Mouse (Mus musculus) embryonic facial prominence, embryonic 13.5 days (tissue): ENCODE measurements around the gene Pold4. TPM values are rescaled to one million over a fixed set of nuclear protein-coding genes. Genes with fewer than 3 reads are reported as not detected.

Experiments used
- ATAC-seq: fragments of 200-750 bp; cut with Nextera tagmentation; 2 replicates; pipeline ENCODE4 v1.8.0; 2017; ENCODE audit warnings: low read depth; ENCODE audit not compliant: insufficient number of reproducible peaks, insufficient read depth, low FRiP score, low TSS enrichment
- H3K27ac ChIP-seq: fragments of 300-500 bp; sonication (generic); 2 replicates; pipeline ENCODE4 v1.5.1; 2015; ENCODE audit warnings: moderate library complexity, mild to moderate bottlenecking, inconsistent platforms
- H3K27me3 ChIP-seq: fragments of 300-500 bp; sonication (generic); 2 replicates; pipeline ENCODE4 v1.6.1; 2015; ENCODE audit warnings: mild to moderate bottlenecking, inconsistent platforms
- H3K36me3 ChIP-seq: fragments of 300-500 bp; sonication (generic); 2 replicates; pipeline ENCODE4 v1.6.1; 2015; ENCODE audit warnings: mild to moderate bottlenecking, inconsistent platforms
- H3K4me1 ChIP-seq: fragments of 300-500 bp; sonication (generic); 2 replicates; pipeline ENCODE4 v1.6.1; 2015; ENCODE audit warnings: inconsistent platforms
- H3K4me2 ChIP-seq: fragments of 300-500 bp; sonication (generic); 2 replicates; pipeline ENCODE4 v1.6.1; 2015; ENCODE audit warnings: moderate library complexity, mild to moderate bottlenecking, inconsistent platforms
- H3K4me3 ChIP-seq: fragments of 300-500 bp; sonication (generic); 2 replicates; pipeline ENCODE4 v1.5.1; 2015; ENCODE audit warnings: mild to moderate bottlenecking, inconsistent platforms
- H3K9ac ChIP-seq: fragments of 300-500 bp; sonication (generic); 2 replicates; pipeline ENCODE4 v1.6.1; 2015; ENCODE audit warnings: mild to moderate bottlenecking, inconsistent platforms
- H3K9me3 ChIP-seq: fragments of 300-500 bp; sonication (generic); 2 replicates; pipeline ENCODE4 v1.6.1; 2016; ENCODE audit warnings: inconsistent platforms
- WGBS: fragments of 180-500 bp; shearing (Covaris S2); methylation state at CpG from one replicate; pipeline ENCODE4 v1.1.7; 2015; ENCODE audit warnings: mixed read lengths; 5-methylcytosine and 5-hydroxymethylcytosine counted together
- polyA plus RNA-seq: library from polyadenylated mRNA; unstranded; fragments of >200 nt; fragmentation: Nextera tagmentation; extraction: Ambion mirVana; gene quantifications from 2 replicates; pipeline ENCODE4 v1.2.1, GENCODE M21; 2015

Gene Pold4
- polyA plus RNA-seq, 1 experiment from 2014 or later = 21.2 TPM

DNA sequence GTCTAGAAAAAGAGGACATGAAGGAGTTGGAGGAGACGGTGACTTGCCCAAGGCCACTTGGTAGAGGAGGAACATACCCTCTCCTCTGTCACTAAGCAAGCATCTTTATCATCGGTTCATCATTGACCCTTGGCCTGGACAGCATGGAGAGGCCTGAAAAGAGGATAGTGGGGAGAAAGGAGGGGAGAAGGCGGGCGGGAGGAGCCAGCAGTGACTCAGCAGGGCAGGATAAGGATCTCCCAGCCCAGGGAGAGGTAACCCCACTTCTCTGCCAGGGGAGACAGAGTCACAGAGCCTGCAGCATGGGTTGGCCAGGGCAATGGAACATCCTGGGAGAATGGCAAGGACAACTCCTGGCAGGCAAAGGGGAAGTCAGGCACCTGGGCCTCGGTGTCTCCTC lies 23.1 kb upstream of the Pold4 start:
- H3K9ac ChIP-seq = 0 out of 2 replicates have a peak overlapping the region, but pooled peaks have one; percentile 1
- WGBS = 64% methylated on average over 5 of the region's 5 CpGs
- ATAC-seq = no peak
- H3K4me3 ChIP-seq = no peak overlapping the region
- H3K36me3 ChIP-seq = no peaks in the 10 kb centered on the region
- no peak overlapping the region for H3K27ac ChIP-seq
- peaks cover 27% of the 10 kb centered on the region for H3K4me1 ChIP-seq
- no peaks in the 10 kb centered on the region for H3K9me3 ChIP-seq
- H3K4me2 ChIP-seq = no peak overlapping the region
- H3K27me3 ChIP-seq = peaks cover 13% of the 10 kb centered on the region

DNA sequence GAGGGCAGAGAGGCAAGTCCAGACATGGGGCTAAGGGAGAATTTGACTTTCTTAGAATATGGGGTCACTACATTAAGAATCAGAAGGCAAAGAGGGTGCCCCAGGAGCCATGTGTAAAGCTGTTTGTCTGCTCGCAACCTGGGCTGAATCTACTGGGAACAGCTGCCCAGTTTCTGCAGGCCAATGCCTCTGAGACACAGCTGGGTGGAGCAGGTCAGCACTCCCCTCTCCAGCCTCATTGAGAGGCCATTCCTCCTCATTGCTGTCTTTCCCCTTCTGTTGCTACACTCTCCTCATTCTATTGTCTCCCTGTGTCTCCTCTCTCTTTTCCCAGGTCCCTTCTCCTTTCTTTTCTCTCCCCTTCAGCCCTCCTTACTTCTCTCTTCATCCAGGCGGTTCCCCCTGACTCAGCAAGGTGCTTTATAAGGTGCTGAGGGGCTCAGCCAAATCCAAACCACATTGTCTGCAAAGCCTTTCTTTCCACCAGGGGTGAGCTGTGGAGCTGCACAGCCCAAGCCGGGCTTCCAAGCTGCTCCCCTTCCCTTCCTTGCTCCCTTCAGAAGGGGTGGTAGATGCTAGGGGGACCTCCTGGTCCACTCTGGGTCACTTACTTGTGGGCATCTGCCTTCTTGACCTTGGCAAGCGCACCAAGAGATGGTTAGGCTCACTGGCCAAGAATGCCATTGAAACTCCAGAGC lies 19.7 kb upstream of the Pold4 start:
- H3K4me2 ChIP-seq = peak overlapping the region; percentile 87
- H3K4me3 ChIP-seq = no peak overlapping the region
- peaks cover 45% of the 10 kb centered on the region for H3K4me1 ChIP-seq
- H3K9ac ChIP-seq = peak overlapping the region; percentile 46
- H3K27ac ChIP-seq = peak overlapping the region; percentile 97
- H3K36me3 ChIP-seq = no peaks in the 10 kb centered on the region
- 14% methylated on average over 4 of the region's 4 CpGs for WGBS
- H3K27me3 ChIP-seq = peaks cover 4% of the 10 kb centered on the region; the same call in 1 of the 2 replicates
- no peak for ATAC-seq
- no peaks in the 10 kb centered on the region for H3K9me3 ChIP-seq

DNA sequence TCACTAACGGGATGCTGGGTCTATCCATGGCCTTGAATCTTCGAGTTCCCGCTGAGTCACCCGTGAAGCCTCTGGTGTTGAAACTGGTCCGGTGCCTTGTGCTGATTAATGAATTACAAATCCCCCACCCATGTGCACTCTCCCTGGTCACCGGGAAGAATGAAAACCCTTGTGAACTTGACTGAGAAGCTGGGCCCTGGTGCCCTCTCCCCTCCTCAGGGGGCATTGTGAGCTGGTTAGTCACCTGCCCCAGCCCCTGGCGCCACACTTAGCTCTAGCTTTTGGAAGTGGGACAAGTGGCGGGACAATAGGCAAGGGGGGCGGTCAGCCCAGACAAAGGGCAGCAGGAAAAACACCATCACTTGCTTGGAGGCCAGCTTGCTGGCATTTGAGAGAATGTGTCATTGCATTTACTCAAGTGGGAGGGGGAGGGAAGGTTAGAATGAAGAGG lies 18.1 kb upstream of the Pold4 start:
- Histone ChIP-seq H3K9ac (peak overlapping the region; percentile 98), H3K4me3 (peak overlapping the region; percentile 95), H3K27ac (peak overlapping the region; percentile 97), H3K36me3 (no peaks in the 10 kb centered on the region), H3K4me2 (peak overlapping the region; percentile 87), H3K27me3 (peaks cover 4% of the 10 kb centered on the region; the same call in 1 of the 2 replicates), H3K9me3 (no peaks in the 10 kb centered on the region), H3K4me1 (peaks cover 60% of the 10 kb centered on the region)
- 9% methylated on average over 9 of the region's 9 CpGs for WGBS
- no peak for ATAC-seq

DNA sequence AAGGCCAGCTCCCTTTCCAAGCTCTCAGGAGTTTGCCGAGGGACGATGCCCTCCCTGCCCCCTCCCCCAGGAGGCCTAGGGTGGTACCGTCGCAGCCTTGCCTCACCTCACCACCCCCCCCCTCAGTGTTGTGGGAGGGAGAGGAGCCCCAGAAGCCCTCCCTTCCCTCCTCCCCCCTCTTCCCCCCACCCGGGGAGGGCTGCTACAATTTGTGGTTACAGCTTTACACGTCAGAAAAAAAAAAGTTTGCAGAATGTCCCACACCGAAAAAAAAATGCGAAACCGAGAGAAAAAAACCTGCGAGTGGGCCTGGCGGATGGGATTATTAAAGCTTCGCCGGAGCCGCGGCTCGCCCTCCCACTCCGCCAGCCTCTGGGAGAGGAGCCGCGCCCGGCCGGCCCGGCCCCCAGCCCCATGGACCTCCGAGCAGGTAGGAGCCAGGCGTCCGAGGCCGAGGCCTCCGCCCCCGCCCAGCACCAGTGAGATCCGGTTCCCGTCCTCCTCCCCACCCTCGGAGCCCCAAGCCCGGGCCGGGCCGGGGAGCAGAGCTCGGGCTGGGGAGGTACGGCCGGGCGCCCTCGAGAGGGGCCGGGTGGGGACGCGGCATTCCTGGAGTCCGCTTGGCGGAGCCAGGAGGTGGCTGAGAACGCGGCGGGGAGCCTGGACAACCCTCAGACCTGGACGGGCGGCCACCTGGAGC lies 17.5 kb upstream of the Pold4 start, which contains the start of the genes Clcf1 and AC109138.7:
Gene Clcf1, plus strand, starts transcription at position 168 of the 700 bp plus-strand sequence.
Gene AC109138.7, plus strand, starts transcription at position 287 of the 700 bp plus-strand sequence.
- H3K27me3 ChIP-seq = peaks cover 4% of the 10 kb centered on the region; the same call in 1 of the 2 replicates
- WGBS = under 1% methylated on average over 45 of the region's 49 CpGs
- H3K4me3 ChIP-seq = peak within 1 kb of the TSS; percentile 95
- H3K36me3 ChIP-seq = no peaks in the 10 kb centered on the region
- H3K9ac ChIP-seq = peak within 1 kb of the TSS; percentile 98
- H3K4me1 ChIP-seq = peaks cover 66% of the 10 kb centered on the region
- peak within 1 kb of the TSS; percentile 97 for H3K27ac ChIP-seq
- ATAC-seq = 0 out of 2 replicates have a peak, but pooled peaks have one; percentile 12
- H3K9me3 ChIP-seq = no peaks in the 10 kb centered on the region
- peak within 1 kb of the TSS; percentile 87 for H3K4me2 ChIP-seq

DNA sequence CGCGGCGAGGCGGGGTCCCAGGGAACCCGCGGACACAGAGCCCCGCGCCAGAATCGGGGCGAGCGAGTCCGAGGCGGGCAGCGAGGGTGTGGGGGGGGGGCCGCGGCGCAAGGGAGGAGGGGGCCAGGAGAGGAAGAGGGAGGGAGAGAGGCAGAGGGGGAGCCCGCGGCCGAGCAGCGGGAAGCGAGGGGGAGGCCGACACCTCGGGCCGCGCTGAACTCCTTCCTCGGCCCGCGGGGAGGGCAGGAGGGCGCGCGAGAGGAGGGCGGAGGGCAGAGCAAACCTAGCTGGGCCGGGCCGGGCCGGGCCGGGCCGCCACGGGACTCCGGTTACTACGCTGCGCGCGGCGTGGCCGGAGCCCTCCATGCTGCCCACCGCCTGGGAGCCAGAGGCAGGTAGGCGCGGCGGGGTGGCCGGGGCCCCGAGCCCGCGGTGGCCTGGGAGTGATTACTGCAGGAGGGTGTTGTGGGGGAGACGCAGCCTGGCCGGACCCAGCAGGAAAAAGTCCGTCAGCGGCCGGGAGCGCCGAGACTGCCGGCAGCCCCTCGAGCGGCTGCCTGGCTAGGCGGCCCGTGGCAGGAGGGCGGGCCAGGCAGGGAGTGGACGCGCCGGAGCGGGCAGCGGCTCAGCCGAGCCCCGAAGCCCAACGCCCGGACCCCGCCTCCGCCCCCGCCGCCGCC lies 16.8 kb upstream of the Pold4 start:
- peak overlapping the region; percentile 97 for H3K27ac ChIP-seq
- no peaks in the 10 kb centered on the region for H3K36me3 ChIP-seq
- no peaks in the 10 kb centered on the region for H3K9me3 ChIP-seq
- WGBS = 0% methylated on average over 26 of the region's 81 CpGs
- peaks cover 73% of the 10 kb centered on the region for H3K4me1 ChIP-seq
- ATAC-seq = no peak
- H3K9ac ChIP-seq = peak overlapping the region; percentile 98
- peak overlapping the region; percentile 87 for H3K4me2 ChIP-seq
- H3K4me3 ChIP-seq = peak overlapping the region; percentile 95
- H3K27me3 ChIP-seq = peaks cover 4% of the 10 kb centered on the region; the same call in 1 of the 2 replicates

DNA sequence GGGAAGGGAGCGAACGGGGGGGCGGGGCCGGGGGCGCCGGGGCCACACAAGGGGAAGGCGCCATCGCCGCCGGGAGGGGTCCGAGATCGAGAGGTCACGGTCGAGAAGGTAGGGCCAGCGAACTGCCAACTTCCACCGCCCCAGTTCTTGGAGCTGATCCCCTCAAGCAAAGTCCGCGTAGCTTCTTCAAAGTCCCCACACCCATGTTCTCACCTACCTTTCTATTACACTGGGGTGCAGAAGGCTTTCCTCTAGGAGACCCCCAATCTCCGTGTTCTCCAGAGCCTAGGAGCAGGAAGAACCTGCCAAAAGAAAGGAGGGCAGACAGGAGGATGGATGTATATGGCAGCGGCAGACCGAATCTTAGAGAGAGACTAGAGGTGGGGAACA lies 16.3 kb upstream of the Pold4 start:
- H3K9ac ChIP-seq = peak overlapping the region; percentile 98
- peak overlapping the region; percentile 95 for H3K4me3 ChIP-seq
- peak overlapping the region; percentile 97 for H3K27ac ChIP-seq
- H3K9me3 ChIP-seq = no peaks in the 10 kb centered on the region
- peaks cover 79% of the 10 kb centered on the region for H3K4me1 ChIP-seq
- H3K27me3 ChIP-seq = peaks cover 4% of the 10 kb centered on the region; the same call in 1 of the 2 replicates
- peak overlapping the region; percentile 87 for H3K4me2 ChIP-seq
- no peaks in the 10 kb centered on the region for H3K36me3 ChIP-seq
- WGBS = 1% methylated on average over 15 of the region's 21 CpGs
- no peak for ATAC-seq

DNA sequence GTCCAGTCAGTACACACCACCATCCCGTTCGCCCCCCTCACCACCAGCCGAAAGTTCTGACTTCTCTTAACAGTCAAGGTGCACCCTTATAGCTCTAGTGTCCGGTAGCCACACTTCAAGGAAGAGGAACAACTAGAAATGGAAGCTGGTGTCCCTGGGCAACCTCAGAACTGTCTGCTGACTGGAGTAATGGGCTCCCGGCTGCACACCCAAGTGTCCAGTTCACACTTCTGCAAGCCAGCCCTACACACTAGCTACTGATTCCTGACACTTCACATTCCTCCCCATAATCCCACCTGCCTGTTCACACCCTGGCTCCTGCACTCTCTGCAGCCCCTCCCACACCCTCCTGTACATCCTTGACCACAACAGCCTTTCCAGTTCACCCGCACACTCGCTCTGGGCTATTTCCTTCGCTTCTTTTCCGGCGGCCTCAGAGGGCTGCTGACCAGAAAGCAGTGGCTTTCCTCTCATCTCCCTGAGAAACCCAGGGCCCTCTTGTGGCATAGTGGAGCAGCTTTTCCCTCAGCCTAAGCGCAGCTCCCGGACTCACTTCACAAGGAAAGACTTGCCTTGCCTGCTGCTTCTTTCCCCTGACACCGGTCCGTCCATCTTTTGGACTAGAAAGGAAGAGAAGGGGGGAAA lies 15.5 kb upstream of the Pold4 start:
- Histone ChIP-seq H3K36me3 (no peaks in the 10 kb centered on the region), H3K9ac (peak overlapping the region; percentile 64), H3K4me2 (peak overlapping the region; percentile 87), H3K9me3 (no peaks in the 10 kb centered on the region), H3K4me1 (peaks cover 86% of the 10 kb centered on the region), H3K27me3 (peaks cover 4% of the 10 kb centered on the region; the same call in 1 of the 2 replicates), H3K4me3 (peak overlapping the region; percentile 95), H3K27ac (peak overlapping the region; percentile 63)
- WGBS = 17% methylated on average over 14 of the region's 14 CpGs
- ATAC-seq = no peak

DNA sequence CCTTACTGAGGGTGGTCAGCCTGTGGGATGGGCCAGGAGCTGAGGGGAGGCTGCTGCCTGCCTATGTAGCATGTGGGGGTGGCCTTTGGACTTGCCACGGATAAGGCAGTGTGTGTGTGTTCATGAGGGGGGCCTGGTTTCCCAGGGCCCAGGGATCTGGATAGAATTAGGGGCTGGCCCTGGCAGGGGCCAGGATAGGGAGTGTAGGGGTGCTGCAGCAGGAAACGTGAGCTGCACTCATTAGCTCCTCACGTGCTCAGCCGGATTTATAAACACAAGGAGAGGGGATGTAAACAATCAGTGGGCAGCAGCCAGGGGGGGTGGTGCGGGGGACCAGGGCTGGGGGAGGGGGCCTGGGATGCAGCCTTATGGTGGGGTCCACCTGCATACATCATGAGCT lies 14.6 kb upstream of the Pold4 start:
- peak; percentile 37; the same call in 1 of the 2 replicates for ATAC-seq
- H3K4me3 ChIP-seq = peak overlapping the region; percentile 95
- H3K9ac ChIP-seq = peak overlapping the region; percentile 64
- H3K36me3 ChIP-seq = peaks cover 8% of the 10 kb centered on the region
- peak overlapping the region; percentile 87 for H3K4me2 ChIP-seq
- H3K4me1 ChIP-seq = peaks cover 84% of the 10 kb centered on the region
- WGBS = 2% methylated on average over 5 of the region's 5 CpGs
- no peaks in the 10 kb centered on the region for H3K27me3 ChIP-seq
- H3K27ac ChIP-seq = peak overlapping the region; percentile 63
- H3K9me3 ChIP-seq = no peaks in the 10 kb centered on the region

DNA sequence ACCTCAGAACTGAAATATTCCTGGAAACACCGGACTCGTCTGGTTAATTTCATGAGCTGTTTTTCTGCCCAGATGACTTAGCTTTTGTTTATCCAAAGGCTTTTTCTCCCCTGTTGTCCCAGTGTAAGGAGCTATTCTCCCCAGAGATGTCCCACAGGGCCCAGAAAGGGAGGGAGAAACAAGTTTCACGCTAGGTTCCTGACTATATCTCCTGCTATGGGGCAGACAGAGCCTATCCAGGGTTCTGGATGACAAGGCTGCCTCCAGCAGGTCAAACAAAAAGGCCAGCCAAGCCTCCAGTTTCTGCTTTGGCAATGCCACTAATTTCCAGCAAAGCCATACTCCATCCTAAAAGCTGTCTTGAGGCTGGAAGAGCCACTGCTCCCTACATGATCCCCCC lies 13.8 kb upstream of the Pold4 start:
- H3K9me3 ChIP-seq = no peaks in the 10 kb centered on the region
- H3K4me3 ChIP-seq = peak overlapping the region; percentile 95; the same call in 1 of the 2 replicates
- ATAC-seq = no peak
- peaks cover 15% of the 10 kb centered on the region for H3K36me3 ChIP-seq
- 0 out of 2 replicates have a peak overlapping the region, but pooled peaks have one; percentile 21 for H3K9ac ChIP-seq
- H3K27me3 ChIP-seq = no peaks in the 10 kb centered on the region
- peaks cover 81% of the 10 kb centered on the region for H3K4me1 ChIP-seq
- peak overlapping the region; percentile 87 for H3K4me2 ChIP-seq
- 38% methylated on average over 3 of the region's 3 CpGs for WGBS
- H3K27ac ChIP-seq = peak overlapping the region; percentile 60

DNA sequence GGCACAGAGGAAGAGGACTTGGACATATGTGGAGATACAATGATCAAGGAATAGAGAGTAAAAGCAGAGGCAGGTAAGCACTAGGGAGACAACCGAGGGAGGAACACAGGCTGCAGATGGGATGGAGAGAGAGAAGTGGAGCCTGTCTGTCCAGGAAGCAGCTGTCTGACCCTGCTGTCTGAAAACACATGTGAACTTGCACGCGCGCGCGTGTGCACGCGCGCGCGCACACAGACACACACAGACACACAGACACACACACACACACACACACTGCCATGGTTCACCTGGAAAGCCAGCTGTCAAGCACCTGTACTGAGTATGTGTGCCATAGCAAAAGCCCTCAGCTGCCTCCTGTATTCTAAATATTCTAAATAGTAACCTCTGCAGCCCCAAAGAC lies 13.4 kb upstream of the Pold4 start:
- Histone ChIP-seq H3K4me1 (peaks cover 76% of the 10 kb centered on the region), H3K4me3 (no peak overlapping the region; the same call in 1 of the 2 replicates), H3K4me2 (peak overlapping the region; percentile 87; the same call in 1 of the 2 replicates), H3K9me3 (no peaks in the 10 kb centered on the region), H3K27ac (peak overlapping the region; percentile 60), H3K36me3 (peaks cover 19% of the 10 kb centered on the region), H3K27me3 (no peaks in the 10 kb centered on the region), H3K9ac (0 out of 2 replicates have a peak overlapping the region, but pooled peaks have one; percentile 21)
- WGBS = 85% methylated on average over 11 of the region's 11 CpGs
- no peak for ATAC-seq
